Mouse (Mus musculus) urinary bladder, postnatal 14 days (tissue): ENCODE results near the gene Syt9.
"Not testable (repeated sequence)": the region's sequence is repeated elsewhere in the genome, so short reads cannot be mapped to it uniquely, and the experiment has no call there.

Source experiments
- DNase-seq: peaks from one replicate; pipeline ENCODE4 v3.0.0; 2021; ENCODE audit warnings: low spot score

Gene Syt9

GRCm38 (mm10) chr7:107461699-107462440, 91.3 kb downstream of the Syt9 start:
- no peak for DNase-seq

DNA sequence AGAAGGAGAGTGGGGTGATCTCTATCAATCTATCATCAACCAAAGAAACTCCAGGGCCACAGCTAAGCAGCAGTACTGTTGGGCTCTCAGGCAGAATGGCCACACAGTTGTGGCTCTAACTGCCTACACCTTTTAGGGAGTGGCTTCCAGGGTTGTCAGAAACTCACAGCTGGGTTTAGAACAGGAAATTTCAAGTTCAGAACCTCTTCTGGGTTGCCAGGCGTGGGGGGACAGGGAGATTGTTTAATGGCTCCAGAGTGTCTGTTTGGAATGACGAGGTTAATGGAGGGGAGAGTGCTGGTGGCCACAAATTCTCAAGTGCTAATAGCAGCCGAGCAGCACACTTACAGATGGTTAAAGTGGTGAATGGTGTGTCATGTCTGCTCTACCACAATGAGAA, 92.4 kb downstream of the Syt9 start:
- no peak for DNase-seq

DNA sequence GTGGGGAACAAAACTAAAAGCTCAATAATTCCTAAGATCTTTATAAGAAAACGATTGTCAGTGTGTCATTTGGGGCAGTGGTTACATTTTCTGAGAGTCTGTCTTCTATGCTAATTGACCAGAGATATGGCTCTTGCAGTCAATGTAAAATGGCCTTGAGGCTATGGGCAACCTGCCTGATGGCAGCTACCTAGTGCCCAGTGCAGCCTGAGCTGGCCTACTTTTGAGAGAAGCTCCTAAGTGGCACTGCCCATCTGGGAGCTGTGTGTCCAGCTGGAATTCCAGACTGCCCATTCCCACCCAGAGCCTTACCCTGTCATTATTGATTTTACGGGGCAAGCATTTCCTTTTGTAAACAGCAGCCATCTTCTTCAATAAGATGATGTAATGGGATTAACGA, 94.6 kb downstream of the Syt9 start:
- DNase-seq = no peak

- DNase-seq = no peak
These were observed 108.7 kb downstream of the Syt9 start for GRCm38 (mm10) chr7:107478979-107479965.

DNA sequence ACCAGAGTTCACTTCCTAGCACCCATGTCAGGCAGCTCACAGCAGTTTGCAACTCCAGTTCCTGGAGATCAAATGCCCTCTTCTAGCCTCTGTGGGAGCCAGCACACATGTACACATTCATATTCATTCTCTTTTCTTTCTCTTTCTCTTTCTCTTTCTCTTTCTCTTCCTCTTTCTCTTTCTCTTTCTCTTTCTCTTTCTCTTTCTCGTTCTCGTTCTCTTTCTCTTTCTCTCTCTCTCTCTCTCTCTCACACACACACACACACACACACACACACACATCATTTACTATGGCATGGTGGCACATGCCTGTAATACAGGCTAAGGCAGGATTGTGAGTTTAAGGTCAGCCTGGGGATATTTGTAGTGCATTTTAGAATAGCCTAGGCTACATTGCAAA, 115.2 kb downstream of the Syt9 start:
- not testable (repeated sequence) for DNase-seq

GRCm38 (mm10) chr7:107495428-107495827, 124.9 kb downstream of the Syt9 start:
- no peak for DNase-seq

DNA sequence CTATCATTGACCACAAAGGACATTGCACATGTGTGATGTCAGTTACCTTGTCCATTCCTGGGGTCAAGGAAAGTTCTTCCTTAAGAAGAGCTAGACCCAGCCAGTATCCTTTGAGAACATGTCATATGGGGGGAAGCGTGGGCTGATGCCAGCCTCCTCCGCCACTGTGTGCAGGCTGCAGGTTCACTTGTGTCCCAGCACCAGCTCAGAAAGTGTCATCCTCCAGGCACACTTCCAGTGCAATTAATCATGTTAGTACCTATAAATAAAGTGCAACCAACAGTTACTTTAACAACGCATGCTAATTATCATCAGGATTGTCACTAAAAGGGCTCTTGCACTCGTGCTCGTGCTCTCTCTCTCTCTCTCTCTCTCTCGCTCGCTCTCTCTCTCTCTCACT, 126.4 kb downstream of the Syt9 start:
- no peak for DNase-seq

- no peak for DNase-seq
These were observed 130.1 kb downstream of the Syt9 start for GRCm38 (mm10) chr7:107500641-107501040.

- no peak for DNase-seq
These were observed 134.5 kb downstream of the Syt9 start for GRCm38 (mm10) chr7:107504761-107505712.

GRCm38 (mm10) chr7:107507920-107508319, 137.4 kb downstream of the Syt9 start:
- DNase-seq = no peak

DNA sequence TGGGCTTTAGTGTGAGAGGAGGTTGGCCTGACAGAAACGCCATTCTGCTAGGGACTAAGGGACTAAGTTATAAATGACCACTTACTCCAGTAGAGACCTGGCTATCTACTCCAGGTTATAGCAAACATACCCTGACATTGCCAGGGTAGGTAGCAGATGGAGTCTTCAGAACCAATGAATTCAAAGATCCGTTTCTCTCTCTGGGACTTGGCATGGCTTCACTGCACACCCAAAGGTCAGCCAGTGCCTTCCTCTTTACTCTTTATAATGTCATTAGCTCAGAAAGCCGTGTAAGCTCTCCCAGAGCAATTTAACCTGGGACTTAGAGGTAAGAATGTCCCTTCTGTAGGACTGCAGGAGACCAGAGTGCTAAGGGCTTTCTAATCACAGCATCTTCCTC, 139.2 kb downstream of the Syt9 start:
- no peak for DNase-seq

DNA sequence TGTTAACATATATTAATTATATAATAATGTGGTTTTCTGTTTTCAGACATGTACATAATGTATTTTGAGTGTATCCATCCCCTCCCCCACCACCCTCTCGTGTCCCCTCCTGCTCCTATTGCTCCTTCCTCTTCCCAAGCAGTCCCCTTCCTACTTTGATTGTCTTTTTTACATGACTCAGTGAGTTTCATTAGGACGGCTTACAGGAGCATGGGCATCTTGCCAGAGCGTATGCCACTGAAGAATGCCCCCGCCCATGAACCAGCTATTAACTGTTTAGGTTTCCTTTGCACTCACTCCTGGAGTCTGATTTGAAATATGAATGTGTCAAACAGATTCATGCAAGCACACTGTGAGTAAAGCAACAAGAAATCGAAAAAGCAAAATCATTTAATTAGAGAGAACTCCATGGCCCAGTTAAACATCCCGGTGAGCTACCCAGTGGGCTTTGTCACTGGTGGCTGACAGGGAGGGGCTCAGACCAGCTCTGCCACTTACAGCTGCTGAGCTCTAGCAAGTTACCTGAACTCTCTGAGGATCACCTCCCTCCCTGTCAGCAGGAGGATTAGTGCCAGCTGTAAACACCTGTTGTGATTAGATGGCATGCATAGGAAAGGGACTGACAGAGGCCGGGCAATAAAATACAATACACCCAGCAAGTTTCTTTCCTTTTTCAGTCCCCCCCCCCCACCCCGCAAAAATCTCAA, 146.3 kb downstream of the Syt9 start:
- DNase-seq = peak; percentile 7

GRCm38 (mm10) chr7:107519256-107520025, 148.9 kb downstream of the Syt9 start:
- DNase-seq = no peak

- no peak for DNase-seq
These were observed 150.9 kb downstream of the Syt9 start for GRCm38 (mm10) chr7:107521411-107521810.

DNA sequence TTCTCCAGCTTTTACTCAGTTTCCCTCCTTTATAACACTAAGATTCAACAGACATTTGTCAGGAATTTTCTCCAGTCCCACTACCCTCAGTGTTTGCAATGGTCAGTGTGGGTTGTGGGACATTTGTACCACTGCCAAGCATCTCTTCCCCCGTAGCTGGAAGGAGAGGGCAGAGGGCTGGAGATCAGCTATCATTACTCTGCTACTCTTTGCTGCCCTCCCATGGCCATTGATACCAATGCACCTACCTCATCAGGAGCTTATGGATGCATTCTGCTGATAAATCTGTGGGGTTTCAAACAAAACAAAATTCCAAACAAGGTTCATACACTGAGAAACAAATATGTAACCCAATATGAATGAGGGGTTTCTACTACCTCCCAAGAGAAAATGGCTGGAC, 155.8 kb downstream of the Syt9 start:
- peak; percentile 43 for DNase-seq

- no peak for DNase-seq
These were observed 157.7 kb downstream of the Syt9 start for GRCm38 (mm10) chr7:107528169-107528772.

DNA sequence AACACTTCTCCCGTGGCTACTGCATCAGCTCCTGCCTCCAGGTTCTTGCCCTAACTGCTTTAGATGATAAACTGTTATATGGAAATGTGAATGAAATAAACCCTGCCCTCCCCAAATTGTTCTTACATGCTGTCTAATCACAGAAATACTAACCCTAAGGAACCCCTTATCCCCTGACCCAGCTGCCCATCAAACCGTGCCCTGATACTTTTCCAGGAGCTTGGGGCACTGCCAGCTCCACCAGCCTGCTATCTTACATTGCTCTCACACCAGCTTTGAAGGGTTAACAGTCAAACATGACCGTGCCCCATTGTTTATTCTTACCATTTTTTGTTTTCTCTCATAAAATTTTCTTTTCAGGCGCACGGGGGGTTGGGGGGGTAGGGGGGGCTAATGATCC, 158.8 kb downstream of the Syt9 start:
- DNase-seq = no peak

DNA sequence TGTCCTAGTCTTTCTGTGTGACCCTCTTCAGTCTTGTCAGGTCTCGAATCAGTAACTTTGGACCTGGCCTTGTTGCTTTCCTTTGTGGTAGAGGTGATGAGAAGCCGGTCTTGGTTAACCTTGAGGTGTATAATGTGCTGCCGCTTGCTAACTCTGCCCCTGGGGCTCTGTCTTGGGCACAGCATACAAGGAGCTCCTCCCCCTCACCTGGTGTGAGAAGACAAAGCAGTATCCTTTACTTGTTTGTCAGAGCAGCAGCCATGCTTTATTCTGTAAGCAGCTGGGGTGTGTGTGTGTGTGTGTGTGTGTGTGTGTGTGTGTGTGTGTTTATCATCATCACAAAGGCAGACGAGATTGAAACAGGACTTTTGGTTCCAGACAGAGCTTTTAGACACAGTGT, 164.8 kb downstream of the Syt9 start:
- DNase-seq = no peak

DNA sequence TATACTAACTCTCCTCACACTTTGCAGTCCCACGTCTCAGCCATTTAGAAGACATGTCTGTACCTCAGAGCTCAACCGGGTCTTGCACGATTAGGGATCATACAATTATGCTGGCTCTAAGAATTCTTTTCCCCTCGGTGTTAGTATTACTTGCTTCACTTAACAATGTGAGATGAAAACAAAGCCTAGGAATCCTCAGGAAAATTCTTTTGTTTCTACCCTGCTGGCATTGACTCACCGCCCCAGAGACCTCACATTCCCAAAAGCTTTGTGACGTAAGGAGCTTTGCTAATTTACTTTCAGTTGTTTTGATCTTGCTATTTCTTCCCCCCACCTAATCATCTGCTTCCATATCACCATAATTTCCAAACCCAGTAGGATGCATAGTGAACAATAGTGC, 166.0 kb downstream of the Syt9 start:
- no peak for DNase-seq

GRCm38 (mm10) chr7:107540034-107540433, 169.5 kb downstream of the Syt9 start:
- DNase-seq = no peak
